Mouse (Mus musculus) neural tube, embryonic 15.5 days (tissue): ENCODE measurements around the gene Kcnc4. TPM values are rescaled to one million over a fixed set of nuclear protein-coding genes. Genes with fewer than 3 reads are reported as not detected.

Experiments
- ATAC-seq: fragments of 200-750 bp; cut with Nextera tagmentation; 2 replicates; pipeline ENCODE4 v1.8.0; 2017; ENCODE audit warnings: mild to moderate bottlenecking, moderate TSS enrichment, moderate library complexity; ENCODE audit not compliant: low FRiP score
- H3K27ac ChIP-seq: fragments of 300-500 bp; sonication (generic); replicated peaks from 2 replicates; pipeline ENCODE4 v1.5.1; 2015; ENCODE audit warnings: mild to moderate bottlenecking, inconsistent platforms
- H3K27me3 ChIP-seq: fragments of 300-500 bp; sonication (generic); replicated peaks from 2 replicates; pipeline ENCODE4 v1.6.1; 2015; ENCODE audit warnings: inconsistent platforms
- H3K36me3 ChIP-seq: fragments of 300-500 bp; sonication (generic); 2 replicates; pipeline ENCODE4 v1.6.1; 2015; ENCODE audit warnings: inconsistent platforms
- H3K4me1 ChIP-seq: fragments of 300-500 bp; sonication (generic); 2 replicates; pipeline ENCODE4 v1.6.1; 2015; ENCODE audit warnings: inconsistent platforms
- H3K4me2 ChIP-seq: fragments of 300-500 bp; sonication (generic); 2 replicates; pipeline ENCODE4 v1.6.1; 2015; ENCODE audit warnings: inconsistent platforms, mild to moderate bottlenecking, moderate library complexity
- H3K4me3 ChIP-seq: fragments of 300-500 bp; sonication (generic); replicated peaks from 2 replicates; pipeline ENCODE4 v1.5.1; 2015; ENCODE audit warnings: mild to moderate bottlenecking, inconsistent platforms
- H3K9ac ChIP-seq: fragments of 300-500 bp; sonication (generic); replicated peaks from 2 replicates; pipeline ENCODE4 v1.6.1; 2015; ENCODE audit warnings: mild to moderate bottlenecking, inconsistent platforms
- H3K9me3 ChIP-seq: fragments of 300-500 bp; sonication (generic); replicated peaks from 2 replicates; pipeline ENCODE4 v1.6.1; 2016; ENCODE audit warnings: inconsistent platforms
- WGBS: fragments of 180-500 bp; shearing (Covaris S2); methylation state at CpG from one replicate; pipeline ENCODE4 v1.1.7; 2015; ENCODE audit warnings: mixed read lengths; 5-methylcytosine and 5-hydroxymethylcytosine counted together
- polyA plus RNA-seq: library from polyadenylated mRNA; unstranded; fragments of >200 nt; fragmentation: Nextera tagmentation; extraction: Ambion mirVana; gene quantifications from 2 replicates; pipeline ENCODE4 v1.2.1, GENCODE M21; 2015

Gene Kcnc4
- polyA plus RNA-seq, 1 experiment from 2014 or later: 9.1 TPM

DNA sequence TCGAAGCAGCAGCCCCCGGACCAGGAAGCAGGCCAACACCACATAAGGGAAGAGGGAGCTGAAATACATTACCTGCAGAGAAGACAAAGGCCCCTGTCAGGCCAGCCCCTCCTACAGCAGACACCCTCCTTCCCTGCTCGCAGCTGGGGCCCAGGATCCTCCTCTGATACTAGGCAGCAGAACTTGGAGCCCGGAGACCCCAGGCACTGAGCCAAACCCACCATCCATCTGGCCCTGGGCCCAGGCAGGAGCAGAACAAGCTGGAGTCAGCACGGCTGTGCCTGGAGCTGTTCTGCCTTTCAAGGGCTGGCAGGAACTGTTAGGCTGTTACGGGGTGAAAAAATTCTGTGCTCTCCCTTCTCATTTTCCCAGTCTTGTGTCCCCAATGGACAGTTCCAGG, 32.1 kb upstream of the Kcnc4 start:
- no peak overlapping the region for H3K4me3 ChIP-seq
- peaks cover 9% of the 10 kb centered on the region; the same call in 1 of the 2 replicates for H3K36me3 ChIP-seq
- H3K9me3 ChIP-seq: no peaks in the 10 kb centered on the region
- H3K4me1 ChIP-seq: peaks cover 30% of the 10 kb centered on the region
- peaks cover 13% of the 10 kb centered on the region; the same call in 1 of the 2 replicates for H3K27me3 ChIP-seq
- H3K4me2 ChIP-seq: no peak overlapping the region
- 20% methylated on average over 6 of the region's 6 CpGs for WGBS
- peak overlapping the region; percentile 72 for H3K27ac ChIP-seq
- peak; percentile 76 for ATAC-seq
- no peak overlapping the region for H3K9ac ChIP-seq

DNA sequence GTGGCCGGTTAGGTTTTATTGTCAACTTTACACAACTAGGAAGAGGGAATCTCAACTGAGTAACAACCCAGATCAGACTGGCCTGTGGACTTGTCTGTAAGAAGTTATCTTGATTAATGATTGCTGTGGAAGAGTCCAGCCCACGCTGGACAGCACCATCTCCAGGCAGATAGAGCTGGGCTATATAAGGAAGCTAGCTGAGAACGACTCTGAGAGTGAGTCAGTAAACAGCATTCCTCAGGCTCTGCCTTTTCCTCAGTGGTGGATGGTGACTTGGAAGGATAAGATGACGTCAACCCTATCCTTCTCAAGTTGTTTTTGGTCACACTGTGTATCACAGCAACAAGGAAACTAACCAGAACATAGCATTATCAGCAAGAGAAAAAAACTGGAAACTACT, 29.3 kb upstream of the Kcnc4 start:
- Histone ChIP-seq H3K4me3 (no peak overlapping the region), H3K27me3 (peaks cover 6% of the 10 kb centered on the region; the same call in 1 of the 2 replicates), H3K4me1 (peaks cover 23% of the 10 kb centered on the region), H3K4me2 (no peak overlapping the region), H3K9me3 (no peaks in the 10 kb centered on the region), H3K9ac (no peak overlapping the region), H3K36me3 (peaks cover under 1% of the 10 kb centered on the region; the same call in 1 of the 2 replicates), H3K27ac (no peak overlapping the region)
- ATAC-seq: no peak
- WGBS: 66% methylated on average over 4 of the region's 4 CpGs

DNA sequence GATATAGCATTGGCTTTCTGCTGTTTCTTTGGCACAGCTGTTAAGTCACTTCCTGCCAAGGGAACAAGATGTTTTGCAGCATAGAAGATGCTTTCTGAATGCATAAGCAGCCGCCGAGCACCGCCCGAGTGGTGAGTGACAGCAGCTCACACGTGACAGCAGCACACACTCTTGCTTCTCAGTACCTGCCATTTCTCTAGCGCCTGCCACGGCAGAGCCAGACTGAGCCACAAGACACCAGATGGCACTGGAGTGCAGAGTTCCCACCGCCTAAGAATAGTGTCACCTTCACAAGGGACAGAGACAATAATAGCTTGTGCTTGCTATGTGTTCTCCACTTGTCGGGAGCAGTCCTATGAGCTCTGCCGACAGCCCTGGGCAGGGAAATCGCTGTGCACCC, 23.9 kb upstream of the Kcnc4 start:
- peaks cover 12% of the 10 kb centered on the region; the same call in 1 of the 2 replicates for H3K4me1 ChIP-seq
- no peaks in the 10 kb centered on the region for H3K27me3 ChIP-seq
- peak; percentile 92 for ATAC-seq
- H3K36me3 ChIP-seq: no peaks in the 10 kb centered on the region
- H3K4me2 ChIP-seq: no peak overlapping the region
- no peak overlapping the region for H3K9ac ChIP-seq
- no peaks in the 10 kb centered on the region for H3K9me3 ChIP-seq
- 30% methylated on average over 11 of the region's 11 CpGs for WGBS
- H3K27ac ChIP-seq: 0 out of 2 replicates have a peak overlapping the region, but pooled peaks have one; percentile 19
- no peak overlapping the region for H3K4me3 ChIP-seq

DNA sequence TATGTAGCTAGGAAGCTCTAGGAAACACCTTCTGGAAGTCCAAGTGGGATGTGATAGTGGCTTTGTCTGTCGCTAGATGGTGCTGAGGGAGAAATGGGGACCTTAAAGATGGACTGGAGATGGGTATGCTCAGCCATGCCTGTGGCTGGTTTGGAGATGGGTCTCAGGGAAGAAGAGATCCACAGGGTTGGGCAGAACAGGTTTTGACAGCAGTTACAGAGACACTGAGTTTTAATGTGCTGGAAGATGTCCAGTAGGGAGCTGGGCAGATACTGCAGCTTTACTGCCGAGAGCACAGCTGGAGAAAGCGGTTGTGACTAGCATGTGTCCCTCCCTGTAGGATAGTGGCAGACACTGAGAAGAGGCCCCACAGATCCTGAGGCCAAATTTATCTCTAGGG, 21.3 kb upstream of the Kcnc4 start:
- Histone ChIP-seq H3K4me3 (no peak overlapping the region), H3K4me2 (no peak overlapping the region), H3K27me3 (no peaks in the 10 kb centered on the region), H3K27ac (no peak overlapping the region), H3K9ac (no peak overlapping the region), H3K9me3 (no peaks in the 10 kb centered on the region), H3K36me3 (no peaks in the 10 kb centered on the region), H3K4me1 (peaks cover 9% of the 10 kb centered on the region; the same call in 1 of the 2 replicates)
- 42% methylated on average over 3 of the region's 3 CpGs for WGBS
- no peak for ATAC-seq

DNA sequence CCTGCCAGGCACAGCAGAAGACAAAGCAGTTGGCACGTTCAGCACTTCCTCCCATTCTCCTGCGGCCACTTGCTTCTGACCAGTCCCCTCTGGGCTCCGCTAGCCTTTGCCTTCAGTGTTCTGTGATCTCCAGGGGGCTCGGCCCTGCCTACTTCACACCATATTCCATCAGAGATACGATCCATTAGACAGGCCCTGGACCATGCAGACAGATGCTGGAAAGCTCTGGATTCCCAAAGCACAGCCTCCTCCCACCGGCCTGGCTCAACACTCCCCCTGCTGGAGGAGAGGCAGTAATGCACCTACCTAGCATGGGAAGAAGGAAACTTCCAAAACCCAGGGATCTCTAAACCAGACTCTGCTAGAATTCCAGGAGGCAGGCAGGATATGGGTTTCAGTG, 12.8 kb upstream of the Kcnc4 start:
- H3K4me1 ChIP-seq: peaks cover 7% of the 10 kb centered on the region
- no peaks in the 10 kb centered on the region; the same call in 1 of the 2 replicates for H3K27me3 ChIP-seq
- 21% methylated on average over 6 of the region's 6 CpGs for WGBS
- H3K9me3 ChIP-seq: no peaks in the 10 kb centered on the region
- H3K27ac ChIP-seq: peak overlapping the region; percentile 70
- peak; percentile 86 for ATAC-seq
- H3K4me3 ChIP-seq: no peak overlapping the region
- no peaks in the 10 kb centered on the region for H3K36me3 ChIP-seq
- peak overlapping the region; percentile 35 for H3K4me2 ChIP-seq
- H3K9ac ChIP-seq: no peak overlapping the region

DNA sequence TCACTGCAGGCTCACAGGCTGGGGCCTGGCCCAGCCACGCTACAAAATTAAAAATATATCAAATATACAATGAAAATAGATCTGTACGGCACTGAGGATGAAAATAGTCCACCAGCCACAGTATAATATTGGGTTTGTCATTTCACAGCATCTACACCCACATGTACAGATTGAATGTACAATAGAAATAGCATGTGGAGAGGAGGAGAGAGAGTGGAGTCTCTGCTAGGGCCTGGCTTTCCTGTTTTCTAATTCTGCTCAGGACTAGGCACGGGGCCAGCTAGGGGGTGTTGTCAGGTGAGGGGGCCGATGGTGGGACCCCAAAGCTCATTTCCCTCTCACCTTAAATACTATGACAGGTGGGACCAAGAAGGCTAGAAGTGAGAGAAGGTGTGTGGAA, 9.7 kb upstream of the Kcnc4 start:
- peaks cover 7% of the 10 kb centered on the region for H3K4me1 ChIP-seq
- 78% methylated on average over 4 of the region's 4 CpGs for WGBS
- no peak overlapping the region for H3K27ac ChIP-seq
- H3K36me3 ChIP-seq: no peaks in the 10 kb centered on the region
- H3K4me2 ChIP-seq: no peak overlapping the region
- H3K4me3 ChIP-seq: no peak overlapping the region
- H3K27me3 ChIP-seq: peaks cover 7% of the 10 kb centered on the region
- ATAC-seq: no peak
- H3K9me3 ChIP-seq: no peaks in the 10 kb centered on the region
- no peak overlapping the region for H3K9ac ChIP-seq

DNA sequence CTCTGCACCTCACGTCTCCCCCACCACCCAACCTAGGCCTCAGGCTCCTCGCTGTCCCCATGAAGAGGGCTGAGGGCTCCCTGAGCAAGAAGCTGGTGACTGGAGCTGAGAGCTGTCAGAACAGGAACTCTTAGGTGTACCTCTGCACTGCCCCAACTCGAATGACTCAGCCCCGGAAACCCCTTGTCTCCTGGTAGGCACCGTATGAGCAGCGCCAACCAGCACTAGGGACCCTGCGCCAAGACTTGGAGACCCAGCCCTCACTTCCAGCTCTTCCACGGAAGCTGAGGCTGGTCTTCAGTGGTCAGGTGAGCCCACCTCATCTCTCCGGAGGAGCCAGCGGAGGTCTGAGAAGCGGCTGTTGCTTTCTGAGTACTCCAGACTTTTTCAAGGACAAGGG, 8.8 kb upstream of the Kcnc4 start:
- Histone ChIP-seq H3K4me3 (no peak overlapping the region), H3K27me3 (peaks cover 15% of the 10 kb centered on the region), H3K4me2 (no peak overlapping the region), H3K9ac (no peak overlapping the region), H3K36me3 (no peaks in the 10 kb centered on the region), H3K4me1 (peaks cover 7% of the 10 kb centered on the region), H3K9me3 (no peaks in the 10 kb centered on the region), H3K27ac (no peak overlapping the region)
- 88% methylated on average over 11 of the region's 11 CpGs for WGBS
- ATAC-seq: no peak

DNA sequence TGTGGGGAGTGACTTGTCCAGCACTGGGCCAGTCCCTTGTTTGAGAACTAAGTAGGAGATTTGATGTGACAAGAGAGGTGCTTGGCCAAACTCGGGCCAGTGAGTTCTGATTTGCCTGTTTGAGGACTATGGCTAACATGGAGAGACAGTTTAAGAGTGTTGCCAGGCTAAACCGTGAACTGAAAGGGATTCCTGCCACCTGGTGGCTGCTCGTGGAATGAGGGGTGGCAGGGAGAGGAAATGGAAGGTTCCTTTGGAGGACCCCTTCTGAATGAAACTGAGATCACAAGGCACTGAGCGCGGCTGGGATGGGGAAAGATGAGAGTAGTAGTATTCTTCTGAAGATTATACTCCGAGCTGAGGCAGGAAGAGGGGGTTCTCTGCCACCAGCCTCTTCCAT, 7.2 kb upstream of the Kcnc4 start:
- no peak overlapping the region for H3K9ac ChIP-seq
- ATAC-seq: peak; percentile 64; the same call in 1 of the 2 replicates
- 6% methylated on average over 6 of the region's 6 CpGs for WGBS
- no peak overlapping the region for H3K27ac ChIP-seq
- no peak overlapping the region for H3K4me3 ChIP-seq
- no peak overlapping the region for H3K4me2 ChIP-seq
- H3K27me3 ChIP-seq: peaks cover 22% of the 10 kb centered on the region
- no peaks in the 10 kb centered on the region for H3K9me3 ChIP-seq
- H3K4me1 ChIP-seq: no peaks in the 10 kb centered on the region
- H3K36me3 ChIP-seq: no peaks in the 10 kb centered on the region

DNA sequence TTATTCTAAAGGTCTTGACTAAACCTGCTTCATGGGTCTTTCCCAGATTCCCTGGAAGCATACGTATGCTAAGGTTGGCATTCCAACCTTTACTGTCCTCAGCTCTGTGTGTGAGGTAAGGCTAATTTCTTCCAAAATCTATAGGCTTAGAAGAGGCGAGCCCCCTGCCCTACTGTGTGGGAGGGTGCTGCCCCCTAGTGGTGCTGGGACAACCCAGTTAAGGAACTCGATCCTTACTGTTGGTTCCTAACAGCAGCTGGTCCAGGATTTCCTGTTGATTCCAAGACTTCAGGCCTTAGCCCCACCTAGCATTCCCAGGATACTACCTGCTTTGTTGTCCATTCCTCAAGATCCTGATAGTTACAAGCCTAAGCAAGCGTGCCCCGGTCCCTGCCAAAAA, 2.8 kb upstream of the Kcnc4 start:
- H3K9me3 ChIP-seq: no peaks in the 10 kb centered on the region
- no peak for ATAC-seq
- H3K36me3 ChIP-seq: no peaks in the 10 kb centered on the region
- 15% methylated on average over 5 of the region's 5 CpGs for WGBS
- peaks cover 60% of the 10 kb centered on the region for H3K27me3 ChIP-seq
- H3K4me1 ChIP-seq: peaks cover 33% of the 10 kb centered on the region
- H3K4me2 ChIP-seq: no peak overlapping the region
- no peak overlapping the region for H3K9ac ChIP-seq
- H3K27ac ChIP-seq: no peak overlapping the region
- H3K4me3 ChIP-seq: no peak overlapping the region

DNA sequence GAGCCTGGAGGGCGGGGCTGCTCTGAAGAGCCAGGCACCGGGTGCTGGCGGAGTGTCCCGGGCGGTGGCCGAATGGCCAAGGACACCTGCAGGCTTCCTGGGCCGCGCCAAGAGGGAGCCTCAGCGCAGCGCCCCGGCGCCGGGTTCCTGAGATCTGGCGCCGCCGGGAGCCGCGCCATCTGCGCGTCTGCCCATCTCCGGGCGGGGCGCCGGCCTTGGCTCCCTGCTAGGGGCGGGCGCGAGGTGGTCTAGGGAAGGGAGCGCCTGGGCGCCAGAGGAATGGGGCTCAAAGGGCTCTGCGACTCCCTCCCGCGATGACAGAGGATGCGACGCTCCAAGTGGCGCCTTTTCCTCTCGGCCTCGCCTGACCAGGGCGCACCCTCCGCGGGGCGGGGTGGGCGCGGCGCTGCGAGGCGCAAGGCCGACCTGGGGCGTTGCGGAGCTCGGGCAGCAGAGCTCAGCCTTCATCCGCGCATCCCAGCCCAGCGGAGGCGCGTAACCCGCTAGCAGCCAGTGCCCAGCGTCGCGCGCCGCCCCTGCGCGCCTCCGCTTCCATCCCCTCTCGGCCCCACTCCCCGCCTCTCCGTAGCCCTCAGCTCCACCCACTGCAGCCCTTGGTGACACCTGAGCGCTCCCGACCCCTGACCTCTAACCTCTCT, 550 bp upstream of the Kcnc4 start:
- Histone ChIP-seq H3K4me2 (peak overlapping the region; percentile 99), H3K4me1 (peaks cover 49% of the 10 kb centered on the region), H3K36me3 (no peaks in the 10 kb centered on the region), H3K9ac (peak overlapping the region; percentile 62), H3K9me3 (no peaks in the 10 kb centered on the region), H3K27me3 (peaks cover 82% of the 10 kb centered on the region), H3K4me3 (peak overlapping the region; percentile 66), H3K27ac (no peak overlapping the region)
- WGBS: under 1% methylated on average over 57 of the region's 69 CpGs
- ATAC-seq: peak; percentile 67

DNA sequence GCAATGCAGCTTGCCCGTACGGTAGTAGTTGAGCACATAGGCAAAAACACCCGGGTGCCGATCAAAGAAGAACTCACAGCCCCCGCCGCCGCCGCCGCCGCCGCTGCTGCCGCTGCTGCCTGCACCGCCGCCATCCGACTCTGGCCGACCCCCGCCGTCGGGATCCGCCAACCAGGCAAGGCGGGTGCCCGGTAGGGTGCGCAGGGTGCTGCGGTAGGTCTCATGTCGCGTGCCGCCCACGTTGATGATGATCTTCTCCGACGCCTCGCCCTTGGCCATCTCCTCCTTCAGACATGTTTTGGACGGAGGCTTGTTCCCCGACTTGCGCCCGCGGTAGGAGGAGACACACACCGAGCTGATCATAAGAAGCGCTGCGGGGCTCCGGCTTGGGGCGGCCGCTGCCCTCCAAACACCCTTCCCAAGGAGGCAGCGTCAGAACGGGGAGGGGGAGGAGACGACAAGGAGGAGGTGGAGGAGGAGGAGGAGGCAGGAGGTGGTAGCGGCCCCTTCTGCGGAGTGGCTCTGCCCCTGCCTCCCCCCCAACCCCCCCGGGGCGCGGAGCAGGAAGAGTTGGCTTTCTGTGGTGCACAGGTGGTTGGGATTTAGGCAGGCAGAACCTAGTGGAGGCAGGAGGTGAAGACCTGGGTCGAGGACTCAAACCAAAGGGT, 690 bp downstream of the Kcnc4 start:
- Histone ChIP-seq H3K4me2 (peak overlapping the region; percentile 99), H3K4me1 (peaks cover 49% of the 10 kb centered on the region), H3K4me3 (peak overlapping the region; percentile 66), H3K27me3 (peaks cover 75% of the 10 kb centered on the region), H3K9me3 (no peaks in the 10 kb centered on the region), H3K36me3 (no peaks in the 10 kb centered on the region), H3K9ac (peak overlapping the region; percentile 62), H3K27ac (no peak overlapping the region)
- ATAC-seq: no peak; the same call in 1 of the 2 replicates
- under 1% methylated on average over 45 of the region's 51 CpGs for WGBS

DNA sequence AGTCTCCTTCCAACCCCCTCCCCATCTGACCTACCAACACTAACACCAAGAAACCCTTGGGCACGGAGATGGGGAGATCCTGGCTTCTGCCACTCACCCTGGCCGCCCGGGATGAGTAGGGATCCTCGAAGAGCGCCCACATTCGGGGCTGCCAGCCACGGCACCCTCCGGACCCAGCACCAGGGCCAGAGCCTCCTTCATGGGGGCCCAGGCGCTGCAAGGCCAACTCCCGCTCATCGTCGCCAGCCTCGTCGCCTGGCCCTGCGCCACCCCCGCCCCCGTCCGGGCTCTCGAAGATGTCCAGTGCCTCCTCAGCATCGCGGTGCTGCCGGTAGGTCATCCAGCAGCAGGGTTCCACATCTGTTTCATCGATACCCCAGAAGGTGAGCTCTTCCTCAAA, 1.2 kb downstream of the Kcnc4 start:
- 4% methylated on average over 23 of the region's 23 CpGs for WGBS
- H3K27me3 ChIP-seq: peaks cover 71% of the 10 kb centered on the region
- peak overlapping the region; percentile 99 for H3K4me2 ChIP-seq
- H3K36me3 ChIP-seq: no peaks in the 10 kb centered on the region
- peak overlapping the region; percentile 62 for H3K9ac ChIP-seq
- ATAC-seq: no peak
- H3K27ac ChIP-seq: no peak overlapping the region
- peak overlapping the region; percentile 66 for H3K4me3 ChIP-seq
- peaks cover 49% of the 10 kb centered on the region for H3K4me1 ChIP-seq
- no peaks in the 10 kb centered on the region for H3K9me3 ChIP-seq
